Mouse (Mus musculus): ENCODE results near the gene Gm10563. TPM values are rescaled to one million over a fixed set of nuclear protein-coding genes. Genes with fewer than 3 reads are reported as not detected.

The Gm10563 gene
- polyA plus RNA-seq (2012; rRNA removed) = not detected in 2 replicates

GRCm38 (mm10) chr4:155645308-155645707 is at the start of gene Gm10563:
TSS of gene Gm10563 (minus strand) at chr4:155645408.

GRCm38 (mm10) chr4:155694111-155694481 is 48.9 kb upstream of the Gm10563 start, which contains the start of gene Fndc10:
TSS of gene Fndc10 (plus strand) at chr4:155694342.

GRCm38 (mm10) chr4:155668689-155669597 is 23.7 kb upstream of the Gm10563 start, which contains the start of gene Mib2:
TSS of gene Mib2 (minus strand) at chr4:155669198.

GRCm38 (mm10) chr4:155653086-155653450 is 7.9 kb upstream of the Gm10563 start, which contains the start of gene Mmp23:
TSS of gene Mmp23 (minus strand) at chr4:155653384.

GRCm38 (mm10) chr4:155624338-155625291 is 20.6 kb downstream of the Gm10563 start, which contains the start of gene Cdk11b:
TSS of gene Cdk11b (plus strand) at chr4:155624854.

GRCm38 (mm10) chr4:155601091-155601996 is 43.9 kb downstream of the Gm10563 start, which contains the start of gene Slc35e2:
TSS of gene Slc35e2 (plus strand) at chr4:155601416.

Other genes with a start within 250 kb of the Gm10563 start
- 0.38 and 1.6 TPM in 2 replicates for gene Gabrd, start 247.3 kb downstream of the Gm10563 start, polyA plus RNA-seq (2012; rRNA removed)
- 6.1 and 8.0 TPM in 2 replicates for gene Cfap74, start 236.2 kb downstream of the Gm10563 start, polyA plus RNA-seq (2012; rRNA removed)
- 24.6 and 32.7 TPM in 2 replicates for gene Tmem52, start 176.3 kb downstream of the Gm10563 start, polyA plus RNA-seq (2012; rRNA removed)
- gene Gnb1, start 154.0 kb downstream of the Gm10563 start, polyA plus RNA-seq (2012; rRNA removed) = 767 and 998 TPM in 2 replicates
- 159 and 161 TPM in 2 replicates for gene Nadk, start 83.0 kb downstream of the Gm10563 start, polyA plus RNA-seq (2012; rRNA removed)
- 10.1 and 12.7 TPM in 2 replicates for gene Slc35e2, start 44.0 kb downstream of the Gm10563 start, polyA plus RNA-seq (2012; rRNA removed)
- 14.6 and 18.3 TPM in 2 replicates for gene Cdk11b, start 20.6 kb downstream of the Gm10563 start, polyA plus RNA-seq (2012; rRNA removed)
- 270 and 504 TPM in 2 replicates for gene Mmp23, start 8.0 kb upstream of the Gm10563 start, polyA plus RNA-seq (2012; rRNA removed)
- 183 and 185 TPM in 2 replicates for gene Mib2, start 23.8 kb upstream of the Gm10563 start, polyA plus RNA-seq (2012; rRNA removed)
- gene Fndc10, start 48.9 kb upstream of the Gm10563 start, polyA plus RNA-seq (2012; rRNA removed) = 119 and 120 TPM in 2 replicates
- 155 and 186 TPM in 2 replicates for gene Ssu72, start 59.4 kb upstream of the Gm10563 start, polyA plus RNA-seq (2012; rRNA removed)
- 4.8 and 6.1 TPM in 2 replicates for gene Tmem240, start 89.4 kb upstream of the Gm10563 start, polyA plus RNA-seq (2012; rRNA removed)
- 164 and 228 TPM in 2 replicates for gene Atad3a, start 115.7 kb upstream of the Gm10563 start, polyA plus RNA-seq (2012; rRNA removed)
- 38.0 and 45.5 TPM in 2 replicates for gene Vwa1, start 129.3 kb upstream of the Gm10563 start, polyA plus RNA-seq (2012; rRNA removed)
- 0.81 and 0.84 TPM in 2 replicates for gene Tmem88b, start 140.5 kb upstream of the Gm10563 start, polyA plus RNA-seq (2012; rRNA removed)
- 7.0 and 7.3 TPM in 2 replicates for gene Ankrd65, start 145.0 kb upstream of the Gm10563 start, polyA plus RNA-seq (2012; rRNA removed)
- gene Mrpl20, start 157.5 kb upstream of the Gm10563 start, polyA plus RNA-seq (2012; rRNA removed) = 47.9 and 50.3 TPM in 2 replicates
- gene Ccnl2, start 167.1 kb upstream of the Gm10563 start, polyA plus RNA-seq (2012; rRNA removed) = 79.1 and 80.1 TPM in 2 replicates
- 206 and 229 TPM in 2 replicates for gene Aurkaip1, start 185.9 kb upstream of the Gm10563 start, polyA plus RNA-seq (2012; rRNA removed)
- 550 and 561 TPM in 2 replicates for gene Mxra8, start 194.3 kb upstream of the Gm10563 start, polyA plus RNA-seq (2012; rRNA removed)
- 237 and 243 TPM in 2 replicates for gene Dvl1, start 202.0 kb upstream of the Gm10563 start, polyA plus RNA-seq (2012; rRNA removed)
- 1.3 and 1.4 TPM in 2 replicates for gene Tas1r3, start 218.0 kb upstream of the Gm10563 start, polyA plus RNA-seq (2012; rRNA removed)
- gene Cptp, start 224.0 kb upstream of the Gm10563 start, polyA plus RNA-seq (2012; rRNA removed) = 43.1 and 47.1 TPM in 2 replicates
- gene Ints11, start 224.1 kb upstream of the Gm10563 start, polyA plus RNA-seq (2012; rRNA removed) = 49.6 and 63.3 TPM in 2 replicates
- 142 and 148 TPM in 2 replicates for gene Pusl1, start 246.4 kb upstream of the Gm10563 start, polyA plus RNA-seq (2012; rRNA removed)
- gene Acap3, start 246.4 kb upstream of the Gm10563 start, polyA plus RNA-seq (2012; rRNA removed) = 47.6 and 51.6 TPM in 2 replicates

All from ovary, adult 2 months (tissue).